Comparison of ENCODE assay signal across 8 mouse cellular contexts in genomic region chr12:111040531-111040860, GRCm38 (mm10). TPM values are rescaled to one million over a fixed set of nuclear protein-coding genes. Genes with fewer than 3 reads are reported as not detected.
A peak's percentile ranks its signal among the peaks of the same experiment; 100 is the strongest.
DNase-seq lines count a peak whose midpoint lies in the region; ATAC-seq and TF ChIP-seq lines count a peak whose summit lies in the region.

No protein-coding gene starts in this region.

- no peak overlapping the region for H3K27ac ChIP-seq in layer of hippocampus, adult 2 months
- H3K27ac ChIP-seq in brown adipose tissue, adult 24 weeks (replicated peaks; ENCODE audit: low read depth, low read length), result no peak overlapping the region
- no peak overlapping the region for H3K27ac ChIP-seq in hindbrain, postnatal 0 days

- H3K36me3 ChIP-seq in hindbrain, postnatal 0 days (ENCODE audit: insufficient read depth, low read length), result no peaks in the 10 kb centered on the region
- H3K36me3 ChIP-seq in myocyte (ENCODE audit: control insufficient read depth, insufficient read depth), result no peaks in the 10 kb centered on the region

- H3K9ac ChIP-seq in hindbrain, postnatal 0 days (replicated peaks; ENCODE audit: low read length), result peak overlapping the region; percentile 74

- H3K9me3 ChIP-seq in hindbrain, postnatal 0 days (ENCODE audit: low read length), result no peaks in the 10 kb centered on the region

- no peak for ATAC-seq in hindbrain, postnatal 0 days
- ATAC-seq in CD4-positive, CD25-positive, alpha-beta regulatory T cell, adult 4 months, result no peak

- H3K27me3 ChIP-seq in hindbrain, postnatal 0 days (ENCODE audit: insufficient read depth, low read length), result no peaks in the 10 kb centered on the region
- H3K27me3 ChIP-seq in myocyte (ENCODE audit: control insufficient read depth, insufficient read depth, insufficient read length), result no peaks in the 10 kb centered on the region

- peak overlapping the region; percentile 96 for H3K4me2 ChIP-seq in hindbrain, postnatal 0 days (ENCODE audit: low read depth, low read length)
- H3K4me2 ChIP-seq in myocyte (ENCODE audit: low read depth), result peak overlapping the region; percentile 85

- TF ChIP-seq POLR2A in myocyte (IDR thresholded peaks at IDR 0.05; ENCODE audit: insufficient read length, low read depth), result no peak

- no peak for DNase-seq in layer of hippocampus, adult 2 months (ENCODE audit: low spot score in 2 of 2)
- DNase-seq in layer of hippocampus, adult 9-10 months (ENCODE audit: low spot score), result no peak
- no peak for DNase-seq in hindbrain, postnatal 0 days (ENCODE audit: low spot score)
- no peak for DNase-seq in gastrocnemius, postnatal 25 days
- no peak for DNase-seq in gastrocnemius, postnatal 4 days (ENCODE audit: low spot score in 2 of 2)

- H3K4me1 ChIP-seq in brown adipose tissue, adult 24 weeks (ENCODE audit: control insufficient read depth, insufficient read depth, insufficient read length, low read length), result no peaks in the 10 kb centered on the region; the same call in 1 of the 2 replicates
- 0 out of 2 replicates have a peak, but pooled peaks cover 4% of the 10 kb centered on the region for H3K4me1 ChIP-seq in hindbrain, postnatal 0 days (ENCODE audit: insufficient read depth, low read length)

- no peak for TF ChIP-seq CTCF in layer of hippocampus, adult 2 months (conservative IDR thresholded peaks at IDR 0.05)
- no peak for TF ChIP-seq CTCF in hindbrain, postnatal 0 days (IDR thresholded peaks at IDR 0.05; ENCODE audit: low read depth)

- WGBS in hindbrain, postnatal 0 days, result 1% methylated on average over 3 of the region's 3 CpGs

- peaks cover 58% of the 10 kb centered on the region for H3K79me2 ChIP-seq in myocyte (ENCODE audit: control insufficient read depth, insufficient read depth)

- peak overlapping the region; percentile 96 for H3K4me3 ChIP-seq in layer of hippocampus, adult 2 months
- peak overlapping the region; percentile 99 for H3K4me3 ChIP-seq in brown adipose tissue, adult 24 weeks (ENCODE audit: insufficient read depth, low read depth, low read length)
- H3K4me3 ChIP-seq in hindbrain, postnatal 0 days (ENCODE audit: low read length), result peak overlapping the region; percentile 79
- H3K4me3 ChIP-seq in myocyte, result peak overlapping the region; percentile 66

- H3ac ChIP-seq in myocyte (ENCODE audit: control insufficient read depth, insufficient read length), result peak overlapping the region; percentile 82

TF ChIP-seq in myocyte, 11 proteins besides CTCF, POLR2A, EP300 and RAD21:
- TF ChIP-seq CEBPB (IDR thresholded peaks at IDR 0.05; ENCODE audit: insufficient read depth, poor library complexity, severe bottlenecking) (no peak), TCF12 (IDR thresholded peaks at IDR 0.05; ENCODE audit: insufficient read depth, poor library complexity, severe bottlenecking) (no peak), E2F4 (IDR thresholded peaks at IDR 0.05; ENCODE audit: insufficient read depth) (no peak), TCF3 (IDR thresholded peaks at IDR 0.05; ENCODE audit: insufficient read length, low read depth) (no peak), POLR2AphosphoS2 (IDR thresholded peaks at IDR 0.05; ENCODE audit: insufficient read length, low read depth) (no peak), MYOD1 (IDR thresholded peaks at IDR 0.05; ENCODE audit: control insufficient read depth in 1 of 3, insufficient read length in 2 of 3, low read depth in 2 of 3) (no peak), MYOG (IDR thresholded peaks at IDR 0.05; ENCODE audit: control insufficient read depth in 1 of 3, insufficient read depth in 1 of 3, insufficient read length in 2 of 3, low read depth in 2 of 3) (no peak), MAX (IDR thresholded peaks at IDR 0.05; ENCODE audit: low read depth) (no peak), REST (IDR thresholded peaks at IDR 0.05; ENCODE audit: insufficient read depth, insufficient read length) (no peak), USF1 (IDR thresholded peaks at IDR 0.05; ENCODE audit: low read depth) (no peak), SRF (IDR thresholded peaks at IDR 0.05; ENCODE audit: control insufficient read depth, insufficient read length, low read depth) (no peak)

RNA-seq across cellular contexts. Expression of gene Rcor1, which starts 1.3 kb away (rescaled TPM):
- total RNA-seq in layer of hippocampus, adult 2 months (2021), result 10 to 100 TPM; 15.6 to 19.3 TPM
- polyA plus RNA-seq in brown adipose tissue, adult 24 weeks (2012; ENCODE audit: insufficient read depth, insufficient read length, missing spikeins), result 6.8 and 9.7 TPM in 2 replicates
- 11.1 and 13.1 TPM in 2 replicates for total RNA-seq in hindbrain, postnatal 0 days (2014; rRNA removed)
- 3.0 and 3.1 TPM in 2 replicates for polyA plus RNA-seq in hindbrain, postnatal 0 days (2015; fragmentation: Nextera tagmentation; extraction: Ambion mirVana)
- 9.4 TPM for polyA plus RNA-seq in myocyte (2012; fragmentation: generic; extraction: Trizol)
- 10 to 100 TPM; 11.7 to 16.0 TPM for polyA plus RNA-seq in CD4-positive, CD25-positive, alpha-beta regulatory T cell, adult 4 months (2017; shearing (Covaris generic))
- total RNA-seq in gastrocnemius, postnatal 25 days (2021), result 1 to 10 TPM; 7.6 to 8.3 TPM
- total RNA-seq in gastrocnemius, postnatal 4 days (2021), result 10 to 100 TPM; 27.1 to 27.2 TPM
